Mouse (Mus musculus) midbrain, embryonic 16.5 days (tissue): ENCODE measurements around the gene Fabp2. TPM values are rescaled to one million over a fixed set of nuclear protein-coding genes. Genes with fewer than 3 reads are reported as not detected.
"Not testable (repeated sequence)": the region's sequence is repeated elsewhere in the genome, so short reads cannot be mapped to it uniquely, and the experiment has no call there.

Experiments
- ATAC-seq: fragments of 200-750 bp; cut with Nextera tagmentation; 2 replicates; pipeline ENCODE4 v1.8.0; 2017; ENCODE audit warnings: moderate TSS enrichment
- H3K27ac ChIP-seq: fragments of 300-500 bp; sonication (generic); 2 replicates; pipeline ENCODE4 v1.5.1; 2014; ENCODE audit warnings: mild to moderate bottlenecking, low read length, mixed read lengths
- H3K27me3 ChIP-seq: fragments of 300-500 bp; sonication (generic); 2 replicates; pipeline ENCODE4 v1.6.1; 2014; ENCODE audit warnings: low read depth, low read length, mixed read lengths; ENCODE audit not compliant: control insufficient read depth, insufficient read depth
- H3K36me3 ChIP-seq: fragments of 300-500 bp; sonication (generic); 2 replicates; pipeline ENCODE4 v1.6.1; 2014; ENCODE audit warnings: mild to moderate bottlenecking, low read length, moderate library complexity, mixed read lengths; ENCODE audit not compliant: control insufficient read depth, insufficient read depth
- H3K4me1 ChIP-seq: fragments of 300-500 bp; sonication (generic); 2 replicates; pipeline ENCODE4 v1.6.1; 2014; ENCODE audit warnings: mild to moderate bottlenecking, low read length, mixed read lengths; ENCODE audit not compliant: control insufficient read depth, insufficient read depth
- H3K4me2 ChIP-seq: fragments of 300-500 bp; sonication (generic); 2 replicates; pipeline ENCODE4 v1.6.1; 2014; ENCODE audit warnings: mild to moderate bottlenecking, low read length, mixed read lengths
- H3K4me3 ChIP-seq: fragments of 300-500 bp; sonication (generic); 2 replicates; pipeline ENCODE4 v1.5.1; 2014; ENCODE audit warnings: low read depth, mild to moderate bottlenecking, low read length, moderate library complexity, mixed read lengths
- H3K9ac ChIP-seq: fragments of 300-500 bp; sonication (generic); 2 replicates; pipeline ENCODE4 v1.6.1; 2014; ENCODE audit warnings: low read depth, low read length, mixed read lengths
- H3K9me3 ChIP-seq: fragments of 300-500 bp; sonication (generic); replicated peaks from 2 replicates; pipeline ENCODE4 v1.6.1; 2014; ENCODE audit warnings: mild to moderate bottlenecking, low read length, mixed read lengths; ENCODE audit not compliant: control insufficient read depth, poor library complexity, severe bottlenecking
- WGBS: fragments of 180-500 bp; shearing (Covaris S2); extraction: QIAGEN DNeasy Blood & Tissue Kit; methylation state at CpG from one replicate; pipeline ENCODE4 v1.1.7; 2014; 5-methylcytosine and 5-hydroxymethylcytosine counted together
- polyA plus RNA-seq: library from polyadenylated mRNA; unstranded; fragments of >200 nt; fragmentation: Nextera tagmentation; extraction: Ambion mirVana; gene quantifications from 2 replicates; pipeline ENCODE4 v1.2.1, GENCODE M21; 2015

Fabp2 gene
- polyA plus RNA-seq, 1 experiment from 2014 or later, result not detected

GRCm38 (mm10) chr3:122929723-122930122, 34.9 kb downstream of the Fabp2 start:
- H3K36me3 ChIP-seq, result peaks cover 3% of the 10 kb centered on the region; the same call in 1 of the 2 replicates
- H3K4me2 ChIP-seq, result no peak overlapping the region
- H3K27ac ChIP-seq, result no peak overlapping the region
- H3K27me3 ChIP-seq, result no peaks in the 10 kb centered on the region
- WGBS, result 94% methylated on average over 6 of the region's 6 CpGs
- H3K4me3 ChIP-seq, result no peak overlapping the region
- H3K4me1 ChIP-seq, result peaks cover 9% of the 10 kb centered on the region
- no peak for ATAC-seq
- H3K9ac ChIP-seq, result no peak overlapping the region
- H3K9me3 ChIP-seq, result no peaks in the 10 kb centered on the region

GRCm38 (mm10) chr3:122932466-122932865, 37.6 kb downstream of the Fabp2 start:
- H3K27me3 ChIP-seq, result no peaks in the 10 kb centered on the region
- no peak overlapping the region for H3K9ac ChIP-seq
- no peak overlapping the region for H3K4me2 ChIP-seq
- no peaks in the 10 kb centered on the region for H3K9me3 ChIP-seq
- no peak overlapping the region for H3K27ac ChIP-seq
- no peak for ATAC-seq
- WGBS, result 85% methylated on average over 1 of the region's 1 CpGs
- peaks cover 6% of the 10 kb centered on the region; the same call in 1 of the 2 replicates for H3K36me3 ChIP-seq
- H3K4me3 ChIP-seq, result no peak overlapping the region
- H3K4me1 ChIP-seq, result no peaks in the 10 kb centered on the region

GRCm38 (mm10) chr3:122937176-122937575, 42.3 kb downstream of the Fabp2 start:
- H3K4me1 ChIP-seq, ATAC-seq, H3K4me2 ChIP-seq, H3K36me3 ChIP-seq, H3K9ac ChIP-seq, H3K4me3 ChIP-seq, H3K27me3 ChIP-seq, H3K27ac ChIP-seq, H3K9me3 ChIP-seq: not testable (repeated sequence)
- 71% methylated on average over 13 of the region's 13 CpGs for WGBS

- H3K27ac ChIP-seq, result no peak overlapping the region
- ATAC-seq, result no peak
These were observed 44.3 kb downstream of the Fabp2 start for GRCm38 (mm10) chr3:122939215-122939614.

GRCm38 (mm10) chr3:122943387-122943890, 48.6 kb downstream of the Fabp2 start:
- H3K4me3 ChIP-seq, result no peak overlapping the region
- H3K4me1 ChIP-seq, result no peaks in the 10 kb centered on the region
- WGBS, result 78% methylated on average over 6 of the region's 6 CpGs
- ATAC-seq, result no peak
- no peak overlapping the region for H3K4me2 ChIP-seq
- no peak overlapping the region for H3K27ac ChIP-seq
- H3K36me3 ChIP-seq, result no peaks in the 10 kb centered on the region
- H3K9me3 ChIP-seq, result no peaks in the 10 kb centered on the region
- H3K9ac ChIP-seq, result no peak overlapping the region
- no peaks in the 10 kb centered on the region for H3K27me3 ChIP-seq

More at GRCm38 (mm10) chr3:122939215-122939614, 44.3 kb downstream of the Fabp2 start:
- Histone ChIP-seq H3K4me1 (no peaks in the 10 kb centered on the region), H3K9ac (no peak overlapping the region), H3K27me3 (no peaks in the 10 kb centered on the region), H3K4me3 (no peak overlapping the region), H3K36me3 (0 out of 2 replicates have a peak, but pooled peaks cover 4% of the 10 kb centered on the region), H3K9me3 (no peaks in the 10 kb centered on the region), H3K4me2 (no peak overlapping the region)
- 81% methylated on average over 2 of the region's 2 CpGs for WGBS

Other genes with a start within 250 kb of the Fabp2 start
- 1.6 and 1.7 TPM in 2 replicates for gene Pde5a, start 166.1 kb upstream of the Fabp2 start, polyA plus RNA-seq
- gene Gm10959, start 24.3 kb downstream of the Fabp2 start, polyA plus RNA-seq, result not detected in 2 replicates
- gene 1810037I17Rik, start 29.1 kb downstream of the Fabp2 start, polyA plus RNA-seq, result 68.1 and 69.9 TPM in 2 replicates
- 9.4 and 10.8 TPM in 2 replicates for gene Usp53, start 89.4 kb downstream of the Fabp2 start, polyA plus RNA-seq
- gene Myoz2, start 139.9 kb downstream of the Fabp2 start, polyA plus RNA-seq, result not detected in 2 replicates